Mouse (Mus musculus) myocyte (in vitro differentiated cells): Measurements from ENCODE around the gene Calcoco2.

Source experiments
- E2F4 ChIP-seq: IDR thresholded peaks from one replicate; pipeline ENCODE4 v1.6.1; 2011; ENCODE audit warnings: mild to moderate bottlenecking, control low read depth, moderate library complexity; ENCODE audit not compliant: insufficient read depth
- MAX ChIP-seq: IDR thresholded peaks from one replicate; pipeline ENCODE4 v1.6.1; 2011; ENCODE audit warnings: low read depth, mild to moderate bottlenecking, control low read depth
- POLR2A ChIP-seq: IDR thresholded peaks from one replicate; pipeline ENCODE4 v1.6.1; 2011; ENCODE audit warnings: low read depth, mild to moderate bottlenecking, control low read depth, moderate library complexity; ENCODE audit not compliant: insufficient read length
- TCF12 ChIP-seq: IDR thresholded peaks from one replicate; pipeline ENCODE4 v1.6.1; 2011; ENCODE audit warnings: mild to moderate bottlenecking, control low read depth; ENCODE audit not compliant: poor library complexity, insufficient read depth, severe bottlenecking
- USF1 ChIP-seq: IDR thresholded peaks from one replicate; pipeline ENCODE4 v1.6.1; 2011; ENCODE audit warnings: low read depth, mild to moderate bottlenecking, control low read depth, moderate library complexity

- TF ChIP-seq E2F4 (no peak), POLR2A (no peak), MAX (no peak), USF1 (no peak), TCF12 (no peak)
Observed at GRCm38 (mm10) chr11:96114077-96114476, 2.3 kb upstream of the Calcoco2 start.
